Mouse (Mus musculus) liver, embryonic 11.5 days (tissue): ENCODE measurements around the gene Pkm. TPM values are rescaled to one million over a fixed set of nuclear protein-coding genes. Genes with fewer than 3 reads are reported as not detected.

Experiments
- ATAC-seq: fragments of 200-750 bp; cut with Nextera tagmentation; replicated peaks from 2 replicates; pipeline ENCODE4 v1.8.0; 2017; ENCODE audit warnings: moderate number of reproducible peaks, mild to moderate bottlenecking, moderate TSS enrichment, moderate library complexity; ENCODE audit not compliant: low FRiP score
- DNase-seq: peaks from one replicate; pipeline ENCODE4 v3.0.0-alpha.2; 2017; ENCODE audit warnings: low spot score
- H3K27ac ChIP-seq: fragments of 300-500 bp; sonication (generic); 2 replicates; pipeline ENCODE4 v1.5.1; 2014; ENCODE audit warnings: mild to moderate bottlenecking, low read depth, low read length, control low read depth
- H3K27me3 ChIP-seq: fragments of 300-500 bp; sonication (generic); replicated peaks from 2 replicates; pipeline ENCODE4 v1.6.1; 2014; ENCODE audit warnings: low read length, mixed read lengths; ENCODE audit not compliant: control insufficient read depth, insufficient read depth
- H3K36me3 ChIP-seq: fragments of 300-500 bp; sonication (generic); 2 replicates; pipeline ENCODE4 v1.6.1; 2014; ENCODE audit warnings: mild to moderate bottlenecking, low read length, moderate library complexity, mixed read lengths; ENCODE audit not compliant: control insufficient read depth, insufficient read depth
- H3K4me1 ChIP-seq: fragments of 300-500 bp; sonication (generic); replicated peaks from 2 replicates; pipeline ENCODE4 v1.6.1; 2014; ENCODE audit warnings: low read length, mixed read lengths; ENCODE audit not compliant: control insufficient read depth, insufficient read depth
- H3K4me2 ChIP-seq: fragments of 300-500 bp; sonication (generic); 2 replicates; pipeline ENCODE4 v1.6.1; 2014; ENCODE audit warnings: mild to moderate bottlenecking, control low read depth, moderate library complexity
- H3K4me3 ChIP-seq: fragments of 300-500 bp; sonication (generic); 2 replicates; pipeline ENCODE4 v1.5.1; 2014; ENCODE audit warnings: low read depth, low read length, control low read depth
- H3K9ac ChIP-seq: fragments of 300-500 bp; sonication (generic); 2 replicates; pipeline ENCODE4 v1.6.1; 2014; ENCODE audit warnings: low read depth, low read length, control low read depth
- H3K9me3 ChIP-seq: fragments of 300-500 bp; sonication (generic); 2 replicates; pipeline ENCODE4 v1.6.1; 2016; ENCODE audit warnings: low read length, inconsistent platforms, mixed read lengths; ENCODE audit not compliant: control insufficient read depth
- WGBS: fragments of 180-500 bp; shearing (Covaris S2); extraction: QIAGEN DNeasy Blood & Tissue Kit; methylation state at CpG from one replicate; pipeline ENCODE4 v1.1.7; 2014; 5-methylcytosine and 5-hydroxymethylcytosine counted together
- polyA plus RNA-seq: library from polyadenylated mRNA; unstranded; fragments of >200 nt; fragmentation: Nextera tagmentation; extraction: Ambion mirVana; gene quantifications from 2 replicates; pipeline ENCODE4 v1.2.1, GENCODE M21; 2014

The Pkm gene
- polyA plus RNA-seq, 1 experiment from 2014 or later, result 1,209 TPM

- ATAC-seq (no peak), DNase-seq (no peak)
- peaks cover 14% of the 10 kb centered on the region for H3K4me1 ChIP-seq
- H3K36me3 ChIP-seq, result peaks cover 66% of the 10 kb centered on the region
- H3K4me2 ChIP-seq, result no peak overlapping the region
- peaks cover 2% of the 10 kb centered on the region; the same call in 1 of the 2 replicates for H3K27me3 ChIP-seq
- H3K9me3 ChIP-seq, result no peaks in the 10 kb centered on the region
- no peak overlapping the region for H3K9ac ChIP-seq
- H3K27ac ChIP-seq, result no peak overlapping the region
- WGBS, result 89% methylated on average over 7 of the region's 7 CpGs
- no peak overlapping the region for H3K4me3 ChIP-seq
Observed at GRCm38 (mm10) chr9:59668473-59668872, 12.3 kb downstream of the Pkm start.

- ATAC-seq (no peak), DNase-seq (no peak)
- 88% methylated on average over 4 of the region's 4 CpGs for WGBS
- no peaks in the 10 kb centered on the region; the same call in 1 of the 2 replicates for H3K27me3 ChIP-seq
- H3K9me3 ChIP-seq, result no peaks in the 10 kb centered on the region
- no peak overlapping the region for H3K4me2 ChIP-seq
- no peak overlapping the region for H3K27ac ChIP-seq
- no peak overlapping the region for H3K9ac ChIP-seq
- no peak overlapping the region for H3K4me3 ChIP-seq
- peaks cover 63% of the 10 kb centered on the region for H3K36me3 ChIP-seq
- H3K4me1 ChIP-seq, result peaks cover 14% of the 10 kb centered on the region
Observed at GRCm38 (mm10) chr9:59669172-59669571, 13.0 kb downstream of the Pkm start.

GRCm38 (mm10) chr9:59672195-59672894, 16.2 kb downstream of the Pkm start:
- WGBS, result 80% methylated on average over 12 of the region's 12 CpGs
- Histone ChIP-seq H3K9me3 (no peaks in the 10 kb centered on the region), H3K4me2 (peak overlapping the region; percentile 13), H3K4me1 (peaks cover 14% of the 10 kb centered on the region), H3K4me3 (no peak overlapping the region), H3K27me3 (no peaks in the 10 kb centered on the region), H3K9ac (no peak overlapping the region; the same call in 1 of the 2 replicates), H3K36me3 (peaks cover 71% of the 10 kb centered on the region), H3K27ac (peak overlapping the region; percentile 54; the same call in 1 of the 2 replicates)
- no peak for DNase-seq
- peak; percentile 89 for ATAC-seq

DNA sequence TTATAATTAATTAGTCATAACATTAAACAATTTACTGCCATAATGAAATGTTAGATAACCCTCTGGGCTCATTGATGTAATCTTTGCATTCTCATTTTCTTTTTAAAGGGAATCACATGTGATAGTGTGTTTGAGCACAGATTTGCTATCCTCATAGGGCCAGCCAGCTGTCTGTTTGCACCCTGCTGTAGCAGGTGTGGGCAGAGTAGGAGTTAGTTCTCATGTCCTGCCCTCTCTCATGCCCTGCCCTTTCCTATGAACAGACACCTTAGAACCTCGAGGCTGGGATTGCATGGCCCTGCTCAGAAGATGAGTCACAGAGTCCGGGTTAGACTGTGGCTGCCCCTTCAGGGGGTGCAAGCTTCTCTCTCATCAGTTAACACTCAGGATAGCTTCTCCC, 17.3 kb downstream of the Pkm start:
- Histone ChIP-seq H3K9me3 (no peaks in the 10 kb centered on the region), H3K27ac (no peak overlapping the region), H3K27me3 (no peaks in the 10 kb centered on the region), H3K4me3 (no peak overlapping the region), H3K4me2 (no peak overlapping the region), H3K36me3 (peaks cover 68% of the 10 kb centered on the region), H3K9ac (no peak overlapping the region), H3K4me1 (peaks cover 14% of the 10 kb centered on the region)
- ATAC-seq (no peak), DNase-seq (no peak)
- WGBS, result 58% methylated on average over 2 of the region's 2 CpGs

DNA sequence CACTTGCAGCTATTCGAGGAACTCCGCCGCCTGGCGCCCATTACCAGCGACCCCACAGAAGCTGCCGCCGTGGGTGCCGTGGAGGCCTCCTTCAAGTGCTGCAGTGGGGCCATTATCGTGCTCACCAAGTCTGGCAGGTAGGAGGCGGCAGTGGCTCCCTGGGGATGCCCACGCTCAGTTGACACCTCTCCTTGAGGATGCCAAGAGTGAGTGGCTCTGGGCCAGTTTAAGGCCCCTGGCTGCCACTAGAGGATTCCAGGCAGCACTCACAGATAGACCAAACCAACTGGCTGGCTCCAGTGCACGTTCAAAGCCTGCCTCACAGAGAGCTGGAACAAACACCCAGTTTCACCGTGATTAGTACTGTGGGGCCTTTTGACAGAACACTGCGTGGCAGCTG, 19.4 kb downstream of the Pkm start:
- Histone ChIP-seq H3K4me2 (no peak overlapping the region), H3K36me3 (peaks cover 56% of the 10 kb centered on the region), H3K27ac (no peak overlapping the region), H3K27me3 (peaks cover 3% of the 10 kb centered on the region; the same call in 1 of the 2 replicates), H3K4me1 (peaks cover 16% of the 10 kb centered on the region), H3K9me3 (no peaks in the 10 kb centered on the region), H3K9ac (no peak overlapping the region), H3K4me3 (no peak overlapping the region)
- no peak for ATAC-seq
- DNase-seq, result no peak
- 94% methylated on average over 14 of the region's 14 CpGs for WGBS

- no peaks in the 10 kb centered on the region for H3K9me3 ChIP-seq
- H3K4me2 ChIP-seq, result no peak overlapping the region
- peaks cover 31% of the 10 kb centered on the region for H3K36me3 ChIP-seq
- DNase-seq, result no peak
- no peak overlapping the region for H3K4me3 ChIP-seq
- no peak overlapping the region for H3K27ac ChIP-seq
- WGBS, result 45% methylated on average over 1 of the region's 1 CpGs
- ATAC-seq, result no peak
- H3K27me3 ChIP-seq, result peaks cover 21% of the 10 kb centered on the region
- no peak overlapping the region for H3K9ac ChIP-seq
- 0 out of 2 replicates have a peak, but pooled peaks cover 2% of the 10 kb centered on the region for H3K4me1 ChIP-seq
Observed at GRCm38 (mm10) chr9:59678313-59678712, 22.1 kb downstream of the Pkm start.

DNA sequence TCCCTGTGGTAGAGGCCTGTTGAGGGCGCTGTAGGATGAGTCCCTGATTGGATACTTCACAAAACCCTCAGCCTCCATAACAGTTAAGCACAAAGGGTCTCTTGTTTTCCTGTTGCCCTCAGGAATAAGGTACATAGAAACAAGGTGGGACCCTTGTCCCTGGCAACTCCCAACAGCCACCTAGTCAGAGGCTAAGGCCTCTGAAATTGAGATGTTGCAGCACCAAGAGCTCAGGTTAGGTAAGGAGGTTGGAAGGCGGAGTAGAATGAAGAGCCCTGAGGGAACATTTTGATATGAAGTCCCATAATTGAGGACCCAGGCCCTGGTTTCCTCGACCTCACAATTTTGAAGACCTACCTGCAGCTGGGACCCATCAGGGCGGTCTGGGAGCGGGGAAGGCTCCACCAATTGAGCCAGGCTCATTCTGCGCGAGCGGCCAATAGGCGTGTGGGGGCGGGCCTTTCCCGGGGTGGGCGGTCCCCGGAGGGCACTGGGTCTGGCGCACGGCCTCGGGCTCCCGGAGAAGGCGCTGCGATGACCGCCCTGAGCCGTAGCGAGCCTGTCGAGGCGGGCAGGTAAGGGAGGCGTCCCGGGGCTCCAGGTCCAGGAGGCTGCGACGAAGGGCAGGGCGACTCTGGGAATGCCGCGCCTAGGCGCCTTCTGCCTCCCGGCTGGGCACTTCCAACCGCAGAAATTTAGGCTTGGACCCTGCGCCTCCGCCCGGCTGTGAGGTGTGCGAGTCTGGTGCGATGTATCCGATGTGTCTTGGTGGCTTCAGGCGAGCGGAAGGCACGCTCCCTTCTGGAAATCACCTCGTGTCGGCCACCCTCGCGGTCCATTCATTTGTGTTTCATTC, 23.7 kb downstream of the Pkm start, which contains the start of gene Gramd2:
Gramd2 (plus strand) TSS at position 467 of the 856 bp plus-strand sequence.
- Histone ChIP-seq H3K36me3 (peaks cover 30% of the 10 kb centered on the region), H3K27me3 (peaks cover 21% of the 10 kb centered on the region), H3K4me2 (peak within 1 kb of the TSS; percentile 89), H3K27ac (no peak within 1 kb of the TSS), H3K9ac (peak within 1 kb of the TSS; percentile 27; the same call in 1 of the 2 replicates), H3K9me3 (no peaks in the 10 kb centered on the region), H3K4me1 (0 out of 2 replicates have a peak, but pooled peaks cover 2% of the 10 kb centered on the region), H3K4me3 (peak within 1 kb of the TSS; percentile 48)
- WGBS, result 4% methylated on average over 47 of the region's 47 CpGs
- DNase-seq (peak; percentile 88), ATAC-seq (peak; percentile 94)

DNA sequence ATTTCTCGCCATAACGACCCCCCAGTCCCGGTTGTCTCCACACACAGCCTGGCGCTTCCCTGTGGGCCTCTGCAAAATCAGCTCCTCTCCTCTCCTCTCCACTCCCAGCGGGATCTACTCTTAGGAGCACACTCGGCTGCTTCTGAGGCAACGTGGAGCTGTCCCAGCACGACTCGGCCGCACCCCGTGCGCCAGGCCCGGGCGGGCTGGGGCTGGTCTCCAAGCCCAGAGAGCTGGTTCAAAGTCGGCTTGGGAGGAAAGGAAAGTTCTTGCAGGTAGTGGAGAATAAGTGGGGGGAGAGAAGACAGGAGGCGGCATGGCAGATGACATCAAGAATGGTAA, 24.3 kb downstream of the Pkm start:
- 0 out of 2 replicates have a peak, but pooled peaks cover 2% of the 10 kb centered on the region for H3K4me1 ChIP-seq
- H3K9ac ChIP-seq, result no peak overlapping the region
- 19% methylated on average over 16 of the region's 16 CpGs for WGBS
- H3K4me2 ChIP-seq, result peak overlapping the region; percentile 89
- H3K4me3 ChIP-seq, result peak overlapping the region; percentile 48
- DNase-seq, result no peak
- no peak for ATAC-seq
- no peaks in the 10 kb centered on the region for H3K9me3 ChIP-seq
- no peak overlapping the region for H3K27ac ChIP-seq
- H3K27me3 ChIP-seq, result peaks cover 26% of the 10 kb centered on the region
- peaks cover 24% of the 10 kb centered on the region for H3K36me3 ChIP-seq
